Mouse (Mus musculus): ENCODE measurements around the gene Adm2. TPM values are rescaled to one million over a fixed set of nuclear protein-coding genes. Genes with fewer than 3 reads are reported as not detected.

The Adm2 gene
- polyA plus RNA-seq, 1 experiment from 2014 or later = 0.33 TPM

DNA sequence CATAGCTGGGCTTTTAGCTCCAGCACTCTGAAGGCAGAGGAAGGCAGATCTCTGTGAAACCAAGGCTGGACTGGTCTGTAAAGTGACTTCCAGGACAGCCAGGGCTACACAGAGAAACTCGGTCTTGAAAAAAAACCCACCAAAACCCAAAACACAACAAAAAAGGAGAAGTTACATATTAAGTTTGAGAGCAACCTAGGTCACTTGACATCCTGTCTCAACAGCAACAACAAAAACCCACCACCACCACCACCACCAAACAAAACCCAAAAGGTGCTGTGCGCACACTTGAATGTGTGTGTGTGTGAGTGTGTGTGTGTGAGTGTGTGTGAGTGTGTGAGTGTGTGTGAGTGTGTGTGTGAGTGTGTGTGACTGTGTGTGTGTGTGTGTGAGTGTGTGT lies 17.2 kb downstream of the Adm2 start:
- no peaks in the 10 kb centered on the region for H3K9me3 ChIP-seq (ENCODE audit: low read depth, low read length)
- DNase-seq = no peak
- WGBS = 83% methylated on average over 2 of the region's 2 CpGs
- no peak for TF ChIP-seq CTCF (IDR thresholded peaks at IDR 0.05; ENCODE audit: low read depth)
- no peaks in the 10 kb centered on the region for H3K36me3 ChIP-seq (ENCODE audit: insufficient read depth)
- H3K4me3 ChIP-seq (ENCODE audit: low read depth, low read length) = no peak overlapping the region
- no peak overlapping the region for H3K4me2 ChIP-seq
- no peak overlapping the region for H3K27ac ChIP-seq (ENCODE audit: low read depth)
- no peak for ATAC-seq (ENCODE audit: insufficient read depth)
- no peaks in the 10 kb centered on the region for H3K4me1 ChIP-seq (ENCODE audit: insufficient read depth)
- H3K9ac ChIP-seq = no peak overlapping the region
- H3K27me3 ChIP-seq (ENCODE audit: insufficient read depth, low read length) = no peaks in the 10 kb centered on the region

DNA sequence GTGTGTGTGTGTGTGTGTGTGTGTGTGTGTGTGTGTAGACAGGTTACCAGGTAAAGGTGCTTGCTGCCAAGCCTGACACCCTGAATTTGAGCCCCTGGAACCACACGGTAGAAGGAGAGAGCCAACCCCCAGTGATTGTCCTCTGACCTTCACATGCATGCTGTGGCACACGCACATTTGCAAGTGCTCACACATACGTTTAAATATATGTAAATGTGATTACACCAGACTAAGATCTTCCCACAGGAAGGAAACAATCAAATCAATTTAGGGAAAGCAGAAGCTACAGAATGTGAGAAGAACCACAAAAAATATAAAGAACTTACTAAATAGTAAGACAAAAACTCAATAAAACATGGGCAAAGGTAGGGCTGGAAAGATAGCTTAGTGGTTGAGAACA lies 17.6 kb downstream of the Adm2 start:
- Histone ChIP-seq H3K4me2 (no peak overlapping the region), H3K4me1 (ENCODE audit: insufficient read depth) (no peaks in the 10 kb centered on the region), H3K36me3 (ENCODE audit: insufficient read depth) (no peaks in the 10 kb centered on the region), H3K4me3 (ENCODE audit: low read depth, low read length) (no peak overlapping the region), H3K27me3 (ENCODE audit: insufficient read depth, low read length) (no peaks in the 10 kb centered on the region), H3K9ac (no peak overlapping the region), H3K27ac (ENCODE audit: low read depth) (no peak overlapping the region), H3K9me3 (ENCODE audit: low read depth, low read length) (no peaks in the 10 kb centered on the region)
- 70% methylated on average over 3 of the region's 3 CpGs for WGBS
- DNase-seq (no peak), ATAC-seq (ENCODE audit: insufficient read depth) (no peak)
- TF ChIP-seq CTCF (IDR thresholded peaks at IDR 0.05; ENCODE audit: low read depth) = no peak

DNA sequence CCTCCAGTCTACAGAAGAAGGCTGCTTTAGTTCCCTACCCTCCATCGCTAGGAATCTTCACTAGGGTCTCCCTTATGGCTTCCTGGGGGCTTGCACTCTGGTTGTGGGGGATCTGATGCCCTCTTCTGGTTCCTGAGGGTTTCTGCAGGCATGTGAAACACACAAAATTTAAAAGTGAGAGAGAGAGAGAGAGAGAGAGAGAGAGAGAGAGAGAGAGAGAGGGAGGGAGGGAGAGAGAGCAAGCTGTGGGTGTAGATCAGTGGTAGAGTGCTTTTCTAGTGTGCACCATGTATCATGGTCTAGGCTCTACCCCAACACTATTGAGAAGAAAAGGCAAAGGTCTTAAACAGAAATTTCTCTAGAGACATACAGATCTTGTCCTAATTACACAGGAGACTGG lies 19.2 kb downstream of the Adm2 start:
- Histone ChIP-seq H3K27me3 (ENCODE audit: insufficient read depth, low read length) (no peaks in the 10 kb centered on the region), H3K9me3 (ENCODE audit: low read depth, low read length) (no peaks in the 10 kb centered on the region), H3K36me3 (ENCODE audit: insufficient read depth) (no peaks in the 10 kb centered on the region), H3K9ac (no peak overlapping the region), H3K4me3 (ENCODE audit: low read depth, low read length) (no peak overlapping the region), H3K4me1 (ENCODE audit: insufficient read depth) (no peaks in the 10 kb centered on the region), H3K27ac (ENCODE audit: low read depth) (no peak overlapping the region), H3K4me2 (no peak overlapping the region)
- no peak for TF ChIP-seq CTCF (IDR thresholded peaks at IDR 0.05; ENCODE audit: low read depth)
- 53% methylated on average over 1 of the region's 1 CpGs for WGBS
- no peak for ATAC-seq (ENCODE audit: insufficient read depth)
- no peak for DNase-seq

DNA sequence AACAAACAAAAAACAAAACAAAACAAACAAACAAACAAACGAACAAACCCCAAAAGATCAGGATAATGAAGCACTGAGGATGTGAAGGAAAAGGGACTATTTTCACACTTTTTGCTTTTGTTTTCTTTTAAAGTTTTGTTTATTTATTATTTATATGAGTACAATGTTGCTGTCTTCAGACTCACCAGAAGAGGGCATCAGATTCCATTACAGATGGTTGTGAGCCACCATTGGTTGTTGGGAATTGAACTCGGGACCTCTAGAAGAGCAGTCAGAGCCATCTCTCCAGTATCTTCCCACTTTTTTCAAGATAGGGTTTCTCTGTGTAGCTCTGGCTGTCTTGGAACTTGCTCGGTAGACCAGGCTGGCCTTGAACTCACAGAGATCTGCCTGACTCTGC lies 20.8 kb downstream of the Adm2 start:
- 84% methylated on average over 3 of the region's 3 CpGs for WGBS
- Histone ChIP-seq H3K27ac (ENCODE audit: low read depth) (no peak overlapping the region), H3K9me3 (ENCODE audit: low read depth, low read length) (no peaks in the 10 kb centered on the region), H3K4me1 (ENCODE audit: insufficient read depth) (no peaks in the 10 kb centered on the region), H3K4me3 (ENCODE audit: low read depth, low read length) (no peak overlapping the region), H3K27me3 (ENCODE audit: insufficient read depth, low read length) (no peaks in the 10 kb centered on the region), H3K4me2 (no peak overlapping the region), H3K9ac (no peak overlapping the region), H3K36me3 (ENCODE audit: insufficient read depth) (no peaks in the 10 kb centered on the region)
- TF ChIP-seq CTCF (IDR thresholded peaks at IDR 0.05; ENCODE audit: low read depth) = no peak
- ATAC-seq (ENCODE audit: insufficient read depth) (no peak), DNase-seq (no peak)

DNA sequence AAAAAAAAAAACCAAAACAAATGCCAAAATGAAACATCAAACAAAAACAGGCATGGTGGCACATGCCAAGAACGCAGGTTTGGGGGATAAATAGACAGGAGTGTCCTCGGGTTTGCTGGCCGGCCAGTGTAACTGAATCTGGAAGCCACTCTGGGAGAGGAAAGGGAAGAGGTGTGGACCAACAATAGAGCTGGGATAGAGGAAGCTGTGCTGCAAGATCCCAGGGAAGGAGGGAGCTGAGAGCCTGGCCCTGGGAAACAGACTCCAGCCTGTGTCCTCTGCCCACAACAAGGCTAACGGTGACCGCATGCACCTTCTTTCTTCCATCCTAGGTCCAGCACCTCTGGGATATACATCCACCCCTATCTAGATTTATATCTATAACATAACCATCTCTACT lies 27.9 kb downstream of the Adm2 start:
- no peak for TF ChIP-seq CTCF (IDR thresholded peaks at IDR 0.05; ENCODE audit: low read depth)
- ATAC-seq (ENCODE audit: insufficient read depth) (no peak), DNase-seq (no peak)
- Histone ChIP-seq H3K27ac (ENCODE audit: low read depth) (no peak overlapping the region), H3K4me1 (ENCODE audit: insufficient read depth) (peaks cover 8% of the 10 kb centered on the region), H3K9me3 (ENCODE audit: low read depth, low read length) (no peaks in the 10 kb centered on the region), H3K36me3 (ENCODE audit: insufficient read depth) (peaks cover 42% of the 10 kb centered on the region), H3K9ac (no peak overlapping the region), H3K4me2 (no peak overlapping the region), H3K27me3 (ENCODE audit: insufficient read depth, low read length) (no peaks in the 10 kb centered on the region), H3K4me3 (ENCODE audit: low read depth, low read length) (no peak overlapping the region)
- 80% methylated on average over 5 of the region's 5 CpGs for WGBS

DNA sequence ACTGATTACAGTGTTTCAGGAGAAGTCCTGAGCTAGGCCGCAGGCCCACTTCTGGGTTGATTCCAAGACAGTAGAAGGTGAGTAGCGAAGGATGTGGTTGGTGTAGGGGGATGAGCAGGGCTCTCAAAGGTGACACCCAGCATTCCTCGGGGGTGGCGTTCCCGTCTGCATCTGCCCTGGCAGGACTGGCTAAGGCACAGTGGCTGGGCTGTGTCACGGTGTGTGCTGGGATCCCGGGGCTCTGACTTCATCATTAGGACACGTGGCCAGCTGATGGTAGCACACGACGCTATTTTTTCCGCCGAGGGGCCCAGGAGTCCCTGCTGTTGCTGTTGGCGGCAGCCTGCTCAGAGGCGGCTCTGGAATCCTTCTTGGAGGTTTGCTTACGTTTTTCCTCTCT lies 28.8 kb downstream of the Adm2 start:
- Histone ChIP-seq H3K36me3 (ENCODE audit: insufficient read depth) (peaks cover 42% of the 10 kb centered on the region), H3K4me3 (ENCODE audit: low read depth, low read length) (no peak overlapping the region), H3K9ac (no peak overlapping the region), H3K27me3 (ENCODE audit: insufficient read depth, low read length) (no peaks in the 10 kb centered on the region), H3K4me2 (no peak overlapping the region), H3K4me1 (ENCODE audit: insufficient read depth) (peaks cover 8% of the 10 kb centered on the region), H3K9me3 (ENCODE audit: low read depth, low read length) (no peaks in the 10 kb centered on the region), H3K27ac (ENCODE audit: low read depth) (no peak overlapping the region)
- DNase-seq = no peak
- no peak for ATAC-seq (ENCODE audit: insufficient read depth)
- no peak for TF ChIP-seq CTCF (IDR thresholded peaks at IDR 0.05; ENCODE audit: low read depth)
- 83% methylated on average over 15 of the region's 15 CpGs for WGBS

DNA sequence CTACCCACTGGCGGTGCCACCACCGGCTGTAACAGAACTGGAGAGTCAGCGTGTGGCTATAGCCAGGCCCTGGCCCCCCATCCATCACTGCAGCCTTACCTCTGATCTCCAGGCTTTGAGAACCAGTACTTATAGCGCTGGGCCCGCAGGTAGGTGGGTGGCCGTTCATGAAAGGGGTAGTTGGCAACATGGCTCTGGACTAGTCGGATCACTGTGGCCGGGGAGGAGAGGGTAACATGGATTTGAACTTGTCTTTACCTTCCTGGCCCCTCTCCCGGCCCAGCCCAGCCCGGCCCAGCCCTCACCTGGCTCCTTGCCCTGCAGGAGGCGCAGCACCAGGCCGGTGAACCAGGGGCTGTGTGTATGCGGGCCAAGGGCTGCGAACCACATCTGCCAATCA lies 29.5 kb downstream of the Adm2 start:
- Histone ChIP-seq H3K36me3 (ENCODE audit: insufficient read depth) (peaks cover 42% of the 10 kb centered on the region), H3K27me3 (ENCODE audit: insufficient read depth, low read length) (no peaks in the 10 kb centered on the region), H3K4me2 (no peak overlapping the region), H3K4me1 (ENCODE audit: insufficient read depth) (peaks cover 8% of the 10 kb centered on the region), H3K9ac (no peak overlapping the region), H3K9me3 (ENCODE audit: low read depth, low read length) (no peaks in the 10 kb centered on the region), H3K27ac (ENCODE audit: low read depth) (no peak overlapping the region), H3K4me3 (ENCODE audit: low read depth, low read length) (no peak overlapping the region)
- DNase-seq = no peak
- 90% methylated on average over 14 of the region's 14 CpGs for WGBS
- TF ChIP-seq CTCF (IDR thresholded peaks at IDR 0.05; ENCODE audit: low read depth) = no peak
- no peak for ATAC-seq (ENCODE audit: insufficient read depth)

DNA sequence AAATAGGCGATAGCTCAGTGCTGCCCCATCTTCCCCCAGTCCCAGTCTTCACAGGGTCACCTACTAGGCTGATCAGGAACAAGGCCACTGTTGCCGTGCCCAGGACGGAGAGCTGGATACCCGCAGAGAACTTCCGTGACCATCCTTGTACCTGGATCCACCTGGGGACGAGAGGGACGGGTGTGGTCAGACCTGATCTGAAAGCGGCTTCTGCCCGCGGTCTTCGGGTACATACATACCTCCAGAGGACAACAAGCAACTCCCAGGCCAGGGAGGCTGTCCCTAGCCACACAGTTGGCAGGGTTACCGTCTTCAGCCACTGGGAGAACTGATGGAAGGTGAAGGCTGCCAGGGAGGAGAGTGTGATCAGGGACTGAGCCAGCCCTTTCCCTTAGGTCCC lies 30.3 kb downstream of the Adm2 start:
- no peak overlapping the region for H3K4me2 ChIP-seq
- no peak for TF ChIP-seq CTCF (IDR thresholded peaks at IDR 0.05; ENCODE audit: low read depth)
- peaks cover 44% of the 10 kb centered on the region for H3K36me3 ChIP-seq (ENCODE audit: insufficient read depth)
- 93% methylated on average over 12 of the region's 12 CpGs for WGBS
- no peak overlapping the region for H3K27ac ChIP-seq (ENCODE audit: low read depth)
- H3K4me1 ChIP-seq (ENCODE audit: insufficient read depth) = peaks cover 8% of the 10 kb centered on the region
- H3K27me3 ChIP-seq (ENCODE audit: insufficient read depth, low read length) = no peaks in the 10 kb centered on the region
- H3K9ac ChIP-seq = no peak overlapping the region
- DNase-seq (no peak), ATAC-seq (ENCODE audit: insufficient read depth) (no peak)
- H3K4me3 ChIP-seq (ENCODE audit: low read depth, low read length) = no peak overlapping the region
- no peaks in the 10 kb centered on the region for H3K9me3 ChIP-seq (ENCODE audit: low read depth, low read length)
